Mouse (Mus musculus) thymus, postnatal 36 days (tissue): ENCODE measurements around the gene 4921501E09Rik.
"Not testable (repeated sequence)": the region's sequence is repeated elsewhere in the genome, so short reads cannot be mapped to it uniquely, and the experiment has no call there.

Experiments used
- DNase-seq, 2 experiments: peaks; one replicate each; pipeline ENCODE4 v3.0.0; 2022; ENCODE audit warnings: mixed read lengths in 2 of 2

Gene 4921501E09Rik

GRCm38 (mm10) chr17:33067958-33068357 is at the start of gene 4921501E09Rik:
4921501E09Rik (minus strand) TSS chr17:33068058.
- DNase-seq: no peak

- DNase-seq: no peak
Measured at GRCm38 (mm10) chr17:33097396-33097795, 29.5 kb upstream of the 4921501E09Rik start.

- DNase-seq: peak; percentile 71 to 74
Measured at GRCm38 (mm10) chr17:33092391-33093193, 24.7 kb upstream of the 4921501E09Rik start.

GRCm38 (mm10) chr17:33091630-33092029 is 23.8 kb upstream of the 4921501E09Rik start:
- no peak for DNase-seq

- peak; percentile 83 to 88 for DNase-seq
Measured at GRCm38 (mm10) chr17:33089220-33089949, 21.5 kb upstream of the 4921501E09Rik start, which contains the start of gene Zfp563. Zfp563 (plus strand) TSS chr17:33089310.

- DNase-seq: no peak
Measured at GRCm38 (mm10) chr17:33063001-33063400, 4.9 kb downstream of the 4921501E09Rik start.

GRCm38 (mm10) chr17:33058791-33059190 is 9.1 kb downstream of the 4921501E09Rik start:
- DNase-seq: no peak

GRCm38 (mm10) chr17:33032900-33033891 is 34.7 kb downstream of the 4921501E09Rik start, which contains the start of gene Zfp763:
Zfp763 (minus strand) TSS chr17:33033402.
- DNase-seq: peak; percentile 65 to 67

GRCm38 (mm10) chr17:33032376-33032775 is 35.5 kb downstream of the 4921501E09Rik start:
- DNase-seq: no peak

GRCm38 (mm10) chr17:33020434-33020833 is 47.4 kb downstream of the 4921501E09Rik start:
- DNase-seq: not testable (repeated sequence)
